Mouse (Mus musculus): ENCODE measurements around the gene F10. TPM values are rescaled to one million over a fixed set of nuclear protein-coding genes. Genes with fewer than 3 reads are reported as not detected.

F10 gene
- total and polyA plus RNA-seq, 3 experiments: not detected

DNA sequence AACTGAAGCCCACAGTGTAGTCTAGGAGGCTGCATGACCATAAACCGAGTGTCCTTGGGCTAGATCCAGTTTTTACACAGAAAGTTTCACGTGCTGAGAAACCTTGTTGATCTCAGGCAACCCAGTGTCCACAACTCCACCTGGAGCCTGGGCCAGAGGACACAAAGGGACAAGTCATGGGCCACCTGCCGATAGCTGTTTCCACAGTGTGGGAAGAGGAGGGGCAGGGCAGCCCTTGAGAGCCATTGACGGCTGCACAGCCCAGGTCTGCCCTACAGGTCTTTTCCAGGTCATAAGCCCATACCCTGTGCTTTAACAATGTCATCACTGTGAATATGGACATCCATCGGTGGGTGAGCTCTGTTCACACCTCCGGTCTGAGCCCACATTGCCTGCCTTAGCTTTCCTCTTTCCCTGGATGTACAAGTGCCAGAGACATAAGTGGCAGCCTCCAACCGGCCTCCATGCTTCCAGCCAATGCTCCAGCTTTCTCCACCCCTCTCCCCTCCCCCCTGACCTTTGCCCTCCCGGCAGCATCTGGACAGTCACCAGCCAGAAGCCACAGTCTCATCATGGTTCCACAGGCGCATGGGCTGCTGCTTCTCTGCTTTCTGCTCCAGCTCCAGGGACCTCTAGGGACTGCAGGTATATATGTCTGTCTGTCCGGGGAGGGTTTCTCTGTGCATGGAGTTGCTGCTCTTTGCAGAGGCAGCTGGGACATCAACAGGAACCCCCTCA lies 11.5 kb upstream of the F10 start, which contains the start of gene F7:
TSS of gene F7 (plus strand) at position 548 of the 738 bp plus-strand sequence.
- Histone ChIP-seq H3K4me2 (ENCODE audit: insufficient read depth, low read depth, poor library complexity, severe bottlenecking) (no peak within 1 kb of the TSS), H3K27ac (ENCODE audit: insufficient read depth, low read depth) (no peak within 1 kb of the TSS), H3K4me3 (replicated peaks in 1 of 3; ENCODE audit: low read depth in 2 of 3, low read length in 2 of 3, poor library complexity in 1 of 3) (no peak within 1 kb of the TSS), H3K79me2 (replicated peaks; ENCODE audit: control insufficient read depth, extremely low read depth, insufficient read depth, poor library complexity, severe bottlenecking) (no peaks in the 10 kb centered on the region), H3K36me3 (replicated peaks in 1 of 2; ENCODE audit: control insufficient read depth in 1 of 2, insufficient read depth in 1 of 2, low read length in 1 of 2) (no peaks in the 10 kb centered on the region), H3K9me3 (replicated peaks; ENCODE audit: low read length) (no peaks in the 10 kb centered on the region), H3K9ac (ENCODE audit: insufficient read depth, low read depth) (no peak within 1 kb of the TSS), H3K27me3 (replicated peaks) (peaks cover 87% of the 10 kb centered on the region), H3K4me1 (ENCODE audit: control insufficient read depth in 1 of 2, insufficient read depth in 2 of 2) (no peaks in the 10 kb centered on the region)
- DNase-seq (ENCODE audit: extremely low read depth): no peak
- no peak for TF ChIP-seq MAX (IDR thresholded peaks at IDR 0.05; ENCODE audit: low read length)
- TF ChIP-seq PAX5 (IDR thresholded peaks at IDR 0.05; ENCODE audit: low read length): no peak
- TF ChIP-seq SMC3 (IDR thresholded peaks at IDR 0.05; ENCODE audit: low read depth, low read length): no peak
- no peak for TF ChIP-seq KAT2A (IDR thresholded peaks at IDR 0.05; ENCODE audit: insufficient replicate concordance, low read length)
- TF ChIP-seq USF1 (IDR thresholded peaks at IDR 0.05; ENCODE audit: low read depth, low read length): no peak
- TF ChIP-seq MEF2A (IDR thresholded peaks at IDR 0.05; ENCODE audit: borderline replicate concordance, low read depth, low read length): no peak
- TF ChIP-seq MXI1 (IDR thresholded peaks at IDR 0.05; ENCODE audit: low read depth, low read length): no peak
- no peak for TF ChIP-seq POLR2AphosphoS2 (IDR thresholded peaks at IDR 0.05; ENCODE audit: low read depth, low read length)
- TF ChIP-seq NELFE (IDR thresholded peaks at IDR 0.05; ENCODE audit: low read depth, low read length): no peak
- dilution Hi-C loops (cut with MboI; ENCODE audit: extremely low pct_ligation_motif_present, extremely low pct_unique_long_range_greater_than_20kb, low sequenced_read_pairs) (no loop called here), in situ Hi-C loops (cut with MboI; ENCODE audit: low pct_ligation_motif_present, low pct_unique_long_range_greater_than_20kb, low sequenced_read_pairs) (no loop called here)

DNA sequence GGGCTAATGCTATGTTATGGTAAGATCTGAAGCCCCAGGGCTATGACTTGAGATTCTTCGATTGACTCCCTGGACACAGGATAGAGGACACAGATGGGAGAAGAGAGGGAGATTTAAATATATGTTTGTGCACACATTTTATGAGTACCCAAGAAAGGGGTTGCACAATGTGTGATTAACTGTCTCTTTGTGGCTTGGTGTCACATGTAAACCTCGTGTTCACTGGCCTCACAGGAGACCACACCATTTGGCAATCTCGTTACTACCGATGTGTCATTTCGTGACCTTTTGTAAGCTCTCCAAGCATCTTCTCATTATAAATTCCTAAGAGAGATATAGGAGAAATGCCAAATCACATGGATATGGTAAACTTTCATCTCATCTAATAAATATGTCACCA lies 9.5 kb upstream of the F10 start:
- no peaks in the 10 kb centered on the region; a peak in 1 of 4 replicates for H3K4me1 ChIP-seq (ENCODE audit: control insufficient read depth in 1 of 2, insufficient read depth in 2 of 2)
- H3K9ac ChIP-seq (ENCODE audit: insufficient read depth, low read depth): no peak overlapping the region
- H3K36me3 ChIP-seq (replicated peaks in 1 of 2; ENCODE audit: control insufficient read depth in 1 of 2, insufficient read depth in 1 of 2, low read length in 1 of 2): no peaks in the 10 kb centered on the region
- H3K4me2 ChIP-seq (ENCODE audit: insufficient read depth, low read depth, poor library complexity, severe bottlenecking): no peak overlapping the region
- no peaks in the 10 kb centered on the region for H3K9me3 ChIP-seq (replicated peaks; ENCODE audit: low read length)
- TF ChIP-seq NELFE (IDR thresholded peaks at IDR 0.05; ENCODE audit: low read depth, low read length) (no peak), MXI1 (IDR thresholded peaks at IDR 0.05; ENCODE audit: low read depth, low read length) (no peak), PAX5 (IDR thresholded peaks at IDR 0.05; ENCODE audit: low read length) (no peak), MAX (IDR thresholded peaks at IDR 0.05; ENCODE audit: low read length) (no peak), RAD21 (IDR thresholded peaks at IDR 0.05; ENCODE audit: low read depth, low read length) (no peak), JUND (conservative IDR thresholded peaks at IDR 0.05; ENCODE audit: low read depth, low read length) (no peak), SIN3A (IDR thresholded peaks at IDR 0.05; ENCODE audit: low read length) (no peak), TBP (conservative IDR thresholded peaks at IDR 0.05; ENCODE audit: low read depth, low read length) (no peak), EP300 (IDR thresholded peaks at IDR 0.05; ENCODE audit: low read length) (no peak), ETS1 (conservative IDR thresholded peaks at IDR 0.05; ENCODE audit: low read depth, low read length) (no peak), USF1 (IDR thresholded peaks at IDR 0.05; ENCODE audit: low read depth, low read length) (no peak), RCOR1 (conservative IDR thresholded peaks at IDR 0.05; ENCODE audit: low read depth, low read length) (no peak), E2F4 (IDR thresholded peaks at IDR 0.05; ENCODE audit: insufficient replicate concordance, low read depth, low read length) (no peak), CTCF (conservative IDR thresholded peaks at IDR 0.05 in 1 of 2, IDR thresholded peaks at IDR 0.05 in 1 of 2; ENCODE audit: low read depth in 2 of 2, low read length in 2 of 2) (no peak), NRF1 (IDR thresholded peaks at IDR 0.05; ENCODE audit: low read depth, low read length) (no peak), ZKSCAN1 (IDR thresholded peaks at IDR 0.05; ENCODE audit: borderline replicate concordance, low read depth, low read length) (no peak), POLR2A (IDR thresholded peaks at IDR 0.05; ENCODE audit: low read depth, low read length) (no peak), MAZ (IDR thresholded peaks at IDR 0.05; ENCODE audit: low read depth, low read length) (no peak), IRF4 (IDR thresholded peaks at IDR 0.05; ENCODE audit: low read depth, low read length) (no peak)
- in situ Hi-C loops (cut with MboI; ENCODE audit: low pct_ligation_motif_present, low pct_unique_long_range_greater_than_20kb, low sequenced_read_pairs) (no loop called here), dilution Hi-C loops (cut with MboI; ENCODE audit: extremely low pct_ligation_motif_present, extremely low pct_unique_long_range_greater_than_20kb, low sequenced_read_pairs) (no loop called here)
- DNase-seq (ENCODE audit: extremely low read depth): no peak
- H3K4me3 ChIP-seq (replicated peaks in 1 of 3; ENCODE audit: low read depth in 2 of 3, low read length in 2 of 3, poor library complexity in 1 of 3): no peak overlapping the region
- H3K27ac ChIP-seq (ENCODE audit: insufficient read depth, low read depth): no peak overlapping the region
- no peaks in the 10 kb centered on the region for H3K79me2 ChIP-seq (replicated peaks; ENCODE audit: control insufficient read depth, extremely low read depth, insufficient read depth, poor library complexity, severe bottlenecking)
- H3K27me3 ChIP-seq (replicated peaks): peaks cover 92% of the 10 kb centered on the region
